In the genomic region with DNA sequence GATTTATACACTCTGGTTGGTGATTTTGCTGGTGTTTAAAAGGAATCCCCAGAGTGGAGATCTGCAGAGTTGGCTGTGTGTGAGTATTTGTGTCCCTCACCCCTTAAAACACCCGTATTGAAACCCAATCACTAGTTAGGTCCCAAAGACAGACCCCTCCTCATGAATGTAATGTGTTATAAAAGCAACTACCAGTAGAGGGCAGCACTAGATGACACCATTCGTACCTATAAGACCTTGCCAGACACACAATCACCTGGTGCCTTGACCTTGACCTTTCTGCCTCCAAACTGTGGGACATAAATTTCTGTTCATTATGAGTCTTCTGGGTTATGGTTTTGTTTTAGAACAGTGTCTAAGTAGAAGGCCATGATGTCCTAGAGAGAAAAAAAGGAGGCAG, we compare ENCODE assay signal across 12 mouse cellular contexts.
DNase-seq lines count a peak whose midpoint lies in the region; TF ChIP-seq lines count a peak whose summit lies in the region.
"Had no signal": no experiment of that assay in that cellular context is flagged by ENCODE, and none has a peak within 500 bp of the region (broad histone marks: within the 10 kb centered on the region; RNA-seq: fewer than 3 reads in every experiment).

No protein-coding gene starts in this region.

- no peaks in the 10 kb centered on the region for H3K9me3 ChIP-seq in ES-Bruce4 (replicated peaks; ENCODE audit: control insufficient read depth, insufficient read depth, low read length, poor library complexity, severe bottlenecking)
- H3K9me3 ChIP-seq: limb, embryonic 13.5 days; midbrain, embryonic 10.5 days had no signal

- no peaks in the 10 kb centered on the region for H3K36me3 ChIP-seq in ES-Bruce4 (ENCODE audit: control insufficient read depth, insufficient read depth, low read length, poor library complexity, severe bottlenecking)
- H3K36me3 ChIP-seq: limb, embryonic 13.5 days; midbrain, embryonic 10.5 days had no signal

- H3K4me1 ChIP-seq in ES-Bruce4 (ENCODE audit: control insufficient read depth, insufficient read depth, low read length): peaks cover 7% of the 10 kb centered on the region

- H3K27ac ChIP-seq in layer of hippocampus, adult 2 months: no peak overlapping the region
- H3K27ac ChIP-seq in ES-Bruce4 (ENCODE audit: insufficient read depth, low read length): no peak overlapping the region
- H3K27ac ChIP-seq: limb, embryonic 13.5 days; midbrain, embryonic 10.5 days had no signal

- no peak for DNase-seq in layer of hippocampus, adult 2 months (ENCODE audit: low spot score in 2 of 2)
- no peak for DNase-seq in layer of hippocampus, adult 9-11 months
- DNase-seq in CD4-positive helper T cell, adult 2 months (ENCODE audit: low read depth, low spot score): peak; percentile 32
- DNase-seq in embryo, embryonic 11 days: peak; percentile 53
- DNase-seq in testis, postnatal 10 days (ENCODE audit: low spot score): no peak
- DNase-seq in left cerebral cortex, adult 8-10 months (ENCODE audit: low spot score in 2 of 2): no peak
- DNase-seq: cerebellum, adult 9-11 months; kidney, postnatal 4 days; spleen, adult 18-20 months had no signal

- TF ChIP-seq EP300 in ES-Bruce4 (IDR thresholded peaks at IDR 0.05; ENCODE audit: insufficient read depth, low read depth, low read length): 0 out of 2 replicates have a peak, but pooled peaks have one; percentile 20

- no peak overlapping the region for H3K9ac ChIP-seq in ES-Bruce4 (ENCODE audit: low read depth, poor library complexity, severe bottlenecking)
- H3K9ac ChIP-seq: limb, embryonic 13.5 days had no signal

- no peak for TF ChIP-seq POLR2A in ES-Bruce4 (IDR thresholded peaks at IDR 0.05; ENCODE audit: insufficient read depth, low read length)

- no peak overlapping the region for H3K4me3 ChIP-seq in layer of hippocampus, adult 2 months
- no peak overlapping the region for H3K4me3 ChIP-seq in ES-Bruce4 (ENCODE audit: low read depth, low read length)
- H3K4me3 ChIP-seq: limb, embryonic 13.5 days; midbrain, embryonic 10.5 days had no signal

- peak; percentile 75 for TF ChIP-seq CTCF in layer of hippocampus, adult 2 months (conservative IDR thresholded peaks at IDR 0.05)
- TF ChIP-seq CTCF in ES-Bruce4 (IDR thresholded peaks at IDR 0.05; ENCODE audit: low read depth, low read length): peak; percentile 15

- no peaks in the 10 kb centered on the region for H3K27me3 ChIP-seq in ES-Bruce4 (ENCODE audit: control insufficient read depth, insufficient read depth, low read length, poor library complexity, severe bottlenecking)

Comparison
In these comparisons a context has a peak if more than half of its experiments do, and no peak if none do; other contexts are left out.
1. DNase-seq: peak in CD4-positive helper T cell, adult 2 months (single experiment) and embryo, embryonic 11 days (single experiment); none in layer of hippocampus, adult 2 months (0 of 2), layer of hippocampus, adult 9-11 months (single experiment), testis, postnatal 10 days (single experiment) and left cerebral cortex, adult 8-10 months (0 of 2).